Mouse (Mus musculus) kidney, adult 2 months (tissue): ENCODE measurements at regions not wholly inside any gene's neighbourhood (a gene's known extent, or its start where the extent isn't known, plus 50 kb on each side); places are given as distances from the start of the nearest gene placed in this dataset.

ENCODE experiments used
- CTCF ChIP-seq: fragments of 200-500 bp; conservative IDR thresholded peaks from 2 replicates; pipeline ENCODE4 v1.5.1; 2011; ENCODE audit warnings: low read depth, mild to moderate bottlenecking, control low read depth, low read length, moderate library complexity, mixed read lengths; ENCODE audit not compliant: insufficient read depth, insufficient read length
- POLR2A ChIP-seq: fragments of 200-500 bp; IDR thresholded peaks from one replicate; pipeline ENCODE4 v1.6.1; 2011; ENCODE audit warnings: low read depth, low read length, control low read depth

DNA sequence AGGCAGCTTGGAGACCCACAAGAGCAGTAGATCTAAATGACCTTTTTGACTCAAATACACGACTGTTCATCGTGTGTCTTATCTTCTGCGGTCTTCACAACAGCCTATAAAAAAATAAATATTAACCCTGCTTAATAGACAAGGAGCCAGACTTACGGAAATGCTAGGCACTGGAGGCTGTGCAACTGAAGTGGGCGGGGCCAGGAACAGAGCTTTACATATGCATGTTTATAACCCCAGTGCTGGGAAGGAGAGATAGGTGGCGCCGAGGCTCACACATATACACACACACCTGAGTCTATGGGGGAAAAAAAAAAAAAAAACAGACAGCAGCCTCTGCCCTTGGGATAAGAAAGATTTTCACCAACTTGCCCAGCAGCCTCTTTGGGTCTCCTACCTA lies 55.6 kb upstream of the Plet1 start:
- TF ChIP-seq CTCF, result no peak
- no peak for TF ChIP-seq POLR2A
